In genomic region chr10:59896911-59897331, GRCm38 (mm10) we compare ENCODE assay signal across 1 mouse cellular context.
TF ChIP-seq lines count a peak whose summit lies in the region.

No protein-coding gene starts in this region.

TF ChIP-seq in CH12.LX, 34 proteins besides CTCF, POLR2A, EP300 and RAD21 (continued from another document):
- TF ChIP-seq MYC (IDR thresholded peaks at IDR 0.05; ENCODE audit: low read depth, low read length) = no peak
- no peak for TF ChIP-seq ZKSCAN1 (IDR thresholded peaks at IDR 0.05; ENCODE audit: borderline replicate concordance, low read depth, low read length)
